Mouse (Mus musculus): ENCODE results near the gene Med26. TPM values are rescaled to one million over a fixed set of nuclear protein-coding genes. Genes with fewer than 3 reads are reported as not detected.

The Med26 gene
- total RNA-seq (2015; ENCODE audit: low replicate concordance) (5.4 and 6.8 TPM in 2 replicates), total RNA-seq (2017; ENCODE audit: low replicate concordance) (7.3 and 8.7 TPM in 2 replicates)

- peak; percentile 94 for ATAC-seq (replicated peaks; ENCODE audit: low FRiP score, poor library complexity, severe bottlenecking)
Measured at GRCm38 (mm10) chr8:72547802-72548643, at the start of gene Med26. Gene Med26 (minus strand): TSS chr8:72548270.

- no peak for ATAC-seq (replicated peaks; ENCODE audit: low FRiP score, poor library complexity, severe bottlenecking)
Measured at GRCm38 (mm10) chr8:72590198-72590597, 42.1 kb upstream of the Med26 start.

GRCm38 (mm10) chr8:72589286-72589685 is 41.2 kb upstream of the Med26 start:
- ATAC-seq (replicated peaks; ENCODE audit: low FRiP score, poor library complexity, severe bottlenecking): no peak

GRCm38 (mm10) chr8:72588865-72589264 is 40.8 kb upstream of the Med26 start:
- ATAC-seq (replicated peaks; ENCODE audit: low FRiP score, poor library complexity, severe bottlenecking): no peak

- ATAC-seq (replicated peaks; ENCODE audit: low FRiP score, poor library complexity, severe bottlenecking): no peak
Measured at GRCm38 (mm10) chr8:72587806-72588205, 39.7 kb upstream of the Med26 start.

- ATAC-seq (replicated peaks; ENCODE audit: low FRiP score, poor library complexity, severe bottlenecking): no peak
Measured at GRCm38 (mm10) chr8:72584390-72584789, 36.3 kb upstream of the Med26 start.

- no peak for ATAC-seq (replicated peaks; ENCODE audit: low FRiP score, poor library complexity, severe bottlenecking)
Measured at GRCm38 (mm10) chr8:72583056-72583771, 35.1 kb upstream of the Med26 start.

- ATAC-seq (replicated peaks; ENCODE audit: low FRiP score, poor library complexity, severe bottlenecking): no peak
Measured at GRCm38 (mm10) chr8:72579374-72579773, 31.3 kb upstream of the Med26 start.

GRCm38 (mm10) chr8:72577941-72578340 is 29.9 kb upstream of the Med26 start:
- no peak for ATAC-seq (replicated peaks; ENCODE audit: low FRiP score, poor library complexity, severe bottlenecking)

- ATAC-seq (replicated peaks; ENCODE audit: low FRiP score, poor library complexity, severe bottlenecking): no peak
Measured at GRCm38 (mm10) chr8:72577266-72577665, 29.2 kb upstream of the Med26 start.

GRCm38 (mm10) chr8:72575915-72576314 is 27.8 kb upstream of the Med26 start:
- no peak for ATAC-seq (replicated peaks; ENCODE audit: low FRiP score, poor library complexity, severe bottlenecking)

GRCm38 (mm10) chr8:72573450-72573849 is 25.4 kb upstream of the Med26 start:
- no peak for ATAC-seq (replicated peaks; ENCODE audit: low FRiP score, poor library complexity, severe bottlenecking)

- no peak for ATAC-seq (replicated peaks; ENCODE audit: low FRiP score, poor library complexity, severe bottlenecking)
Measured at GRCm38 (mm10) chr8:72572507-72572906, 24.4 kb upstream of the Med26 start.

GRCm38 (mm10) chr8:72571611-72572473 is 23.8 kb upstream of the Med26 start, which contains the start of gene Tmem38a:
Gene Tmem38a (plus strand): TSS chr8:72572055.
- ATAC-seq (replicated peaks; ENCODE audit: low FRiP score, poor library complexity, severe bottlenecking): 0 out of 2 replicates have a peak, but pooled peaks have one; percentile 2

GRCm38 (mm10) chr8:72570633-72571610 is 22.9 kb upstream of the Med26 start, which contains the start of gene Smim7:
Gene Smim7 (minus strand): TSS chr8:72571088.
- ATAC-seq (replicated peaks; ENCODE audit: low FRiP score, poor library complexity, severe bottlenecking): peak; percentile 95

- ATAC-seq (replicated peaks; ENCODE audit: low FRiP score, poor library complexity, severe bottlenecking): no peak
Measured at GRCm38 (mm10) chr8:72565970-72566369, 17.9 kb upstream of the Med26 start.

- ATAC-seq (replicated peaks; ENCODE audit: low FRiP score, poor library complexity, severe bottlenecking): no peak
Measured at GRCm38 (mm10) chr8:72561111-72561689, 13.1 kb upstream of the Med26 start.

GRCm38 (mm10) chr8:72555770-72556169 is 7.7 kb upstream of the Med26 start:
- ATAC-seq (replicated peaks; ENCODE audit: low FRiP score, poor library complexity, severe bottlenecking): no peak

All from erythroid progenitor cell, adult 5-6 weeks (primary cell).